ENCODE assay signal across 10 mouse cellular contexts in genomic region chr16:84495438-84495837, GRCm38 (mm10). TPM values are rescaled to one million over a fixed set of nuclear protein-coding genes. Genes with fewer than 3 reads are reported as not detected.
DNase-seq lines count a peak whose midpoint lies in the region; ATAC-seq and TF ChIP-seq lines count a peak whose summit lies in the region.
"Had no signal": no experiment of that assay in that cellular context is flagged by ENCODE, and none has a peak within 500 bp of the region (broad histone marks: within the 10 kb centered on the region; RNA-seq: fewer than 3 reads in every experiment).

No protein-coding gene starts in this region.

- H3K9me3 ChIP-seq in forebrain, embryonic 13.5 days (replicated peaks): no peaks in the 10 kb centered on the region
- H3K9me3 ChIP-seq in forebrain, embryonic 11.5 days (ENCODE audit: control insufficient read depth, low read length): no peaks in the 10 kb centered on the region
- H3K9me3 ChIP-seq in stomach, postnatal 0 days (ENCODE audit: control insufficient read depth, low read length): no peaks in the 10 kb centered on the region
- H3K9me3 ChIP-seq: embryonic facial prominence, embryonic 12.5 days had no signal

- no peak overlapping the region for H3K27ac ChIP-seq in forebrain, embryonic 13.5 days
- no peak overlapping the region for H3K27ac ChIP-seq in forebrain, embryonic 11.5 days (ENCODE audit: low read depth, low read length)
- no peak overlapping the region for H3K27ac ChIP-seq in stomach, postnatal 0 days (replicated peaks)
- H3K27ac ChIP-seq: embryonic facial prominence, embryonic 12.5 days had no signal

- no peak for DNase-seq in forebrain, embryonic 11.5 days (ENCODE audit: low spot score)
- DNase-seq in right cerebral cortex, adult 2 months (ENCODE audit: low spot score in 2 of 2): peak; percentile 61 to 70
- DNase-seq in right cerebral cortex, postnatal 36 days (ENCODE audit: low spot score in 2 of 2): no peak
- DNase-seq in layer of hippocampus, adult 9-10 months (ENCODE audit: low spot score): peak; percentile 16
- DNase-seq in stomach, postnatal 0 days (ENCODE audit: low spot score): no peak
- no peak for DNase-seq in ovary, postnatal 36 days (ENCODE audit: low spot score)
- no peak for DNase-seq in adrenal gland, adult 2 months

- TF ChIP-seq CTCF in stomach, postnatal 0 days (IDR thresholded peaks at IDR 0.05; ENCODE audit: low read depth): peak; percentile 68

- H3K27me3 ChIP-seq in forebrain, embryonic 13.5 days: no peaks in the 10 kb centered on the region
- H3K27me3 ChIP-seq in forebrain, embryonic 11.5 days (ENCODE audit: control insufficient read depth, insufficient read depth, low read length): no peaks in the 10 kb centered on the region
- H3K27me3 ChIP-seq in stomach, postnatal 0 days (ENCODE audit: control insufficient read depth, insufficient read depth, low read length): no peaks in the 10 kb centered on the region
- H3K27me3 ChIP-seq: embryonic facial prominence, embryonic 12.5 days had no signal

- no peaks in the 10 kb centered on the region for H3K36me3 ChIP-seq in forebrain, embryonic 13.5 days (ENCODE audit: poor library complexity, severe bottlenecking)
- no peaks in the 10 kb centered on the region for H3K36me3 ChIP-seq in forebrain, embryonic 11.5 days (ENCODE audit: control insufficient read depth, insufficient read depth, low read length)
- H3K36me3 ChIP-seq in stomach, postnatal 0 days (ENCODE audit: control insufficient read depth, insufficient read depth, low read length): no peaks in the 10 kb centered on the region
- H3K36me3 ChIP-seq: embryonic facial prominence, embryonic 12.5 days had no signal

- H3K4me3 ChIP-seq in forebrain, embryonic 13.5 days: no peak overlapping the region
- H3K4me3 ChIP-seq in forebrain, embryonic 11.5 days (ENCODE audit: low read depth, low read length): no peak overlapping the region
- no peak overlapping the region for H3K4me3 ChIP-seq in stomach, postnatal 0 days (ENCODE audit: low read depth, low read length)
- H3K4me3 ChIP-seq: embryonic facial prominence, embryonic 12.5 days had no signal

- no peak overlapping the region for H3K4me2 ChIP-seq in forebrain, embryonic 13.5 days
- H3K4me2 ChIP-seq in forebrain, embryonic 11.5 days (ENCODE audit: low read depth, low read length, severe bottlenecking): no peak overlapping the region
- no peak overlapping the region for H3K4me2 ChIP-seq in stomach, postnatal 0 days (replicated peaks; ENCODE audit: low read depth)
- H3K4me2 ChIP-seq: embryonic facial prominence, embryonic 12.5 days had no signal

- 0 out of 2 replicates have a peak, but pooled peaks cover 5% of the 10 kb centered on the region for H3K4me1 ChIP-seq in forebrain, embryonic 13.5 days
- no peaks in the 10 kb centered on the region for H3K4me1 ChIP-seq in forebrain, embryonic 11.5 days (replicated peaks; ENCODE audit: control insufficient read depth, insufficient read depth, low read length)
- H3K4me1 ChIP-seq in stomach, postnatal 0 days (replicated peaks; ENCODE audit: control insufficient read depth, insufficient read depth): no peaks in the 10 kb centered on the region
- H3K4me1 ChIP-seq: embryonic facial prominence, embryonic 12.5 days had no signal

- 45% methylated on average over 2 of the region's 2 CpGs for WGBS in forebrain, embryonic 13.5 days
- WGBS in forebrain, embryonic 11.5 days: 67% methylated on average over 2 of the region's 2 CpGs
- WGBS in stomach, postnatal 0 days: 34% methylated on average over 2 of the region's 2 CpGs

- H3K9ac ChIP-seq in forebrain, embryonic 13.5 days: no peak overlapping the region
- H3K9ac ChIP-seq in forebrain, embryonic 11.5 days (ENCODE audit: low read length): no peak overlapping the region
- no peak overlapping the region for H3K9ac ChIP-seq in stomach, postnatal 0 days (ENCODE audit: low read length)
- H3K9ac ChIP-seq: embryonic facial prominence, embryonic 12.5 days had no signal

- TF ChIP-seq EP300 in stomach, postnatal 0 days (optimal IDR thresholded peaks at IDR 0.05): no peak

- ATAC-seq in forebrain, embryonic 13.5 days: peak; percentile 61
- ATAC-seq in forebrain, embryonic 11.5 days (replicated peaks; ENCODE audit: low FRiP score): no peak
- ATAC-seq in stomach, postnatal 0 days (ENCODE audit: low FRiP score, low TSS enrichment): no peak

RNA-seq across cellular contexts. Expression of gene A730009L09Rik, which starts 19.5 kb away (rescaled TPM):
- polyA plus RNA-seq in forebrain, embryonic 13.5 days (2015; fragmentation: Nextera tagmentation; extraction: Ambion mirVana): not detected in 2 replicates
- not detected in 2 replicates for polyA plus RNA-seq in forebrain, embryonic 11.5 days (2014; fragmentation: Nextera tagmentation; extraction: Ambion mirVana)
- not detected in 2 replicates for polyA plus RNA-seq in stomach, postnatal 0 days (2015; fragmentation: Nextera tagmentation; extraction: Ambion mirVana)
- total RNA-seq in adrenal gland, adult 2 months (2021): not detected
- polyA plus RNA-seq in adrenal gland, adult 2 months (2012; rRNA removed): not detected in 2 replicates
- total RNA-seq: neutrophil, adult 5-6 weeks had no signal
- polyA plus RNA-seq: embryonic facial prominence, embryonic 12.5 days had no signal

Comparison
In these comparisons a context has a peak if more than half of its experiments do, and no peak if none do; other contexts are left out.
1. DNase-seq: peak in right cerebral cortex, adult 2 months (2 of 2) and layer of hippocampus, adult 9-10 months (single experiment); none in forebrain, embryonic 11.5 days (single experiment), right cerebral cortex, postnatal 36 days (0 of 2), stomach, postnatal 0 days (single experiment), ovary, postnatal 36 days (single experiment) and adrenal gland, adult 2 months (single experiment).